Mouse (Mus musculus) heart, adult 9 months (tissue): ENCODE results near the gene Fggy.

Experiments used
- DNase-seq, 2 experiments: peaks; one replicate each; pipeline ENCODE4 v3.0.0; 2022; ENCODE audit warnings: low spot score in 2 of 2

The Fggy gene

DNA sequence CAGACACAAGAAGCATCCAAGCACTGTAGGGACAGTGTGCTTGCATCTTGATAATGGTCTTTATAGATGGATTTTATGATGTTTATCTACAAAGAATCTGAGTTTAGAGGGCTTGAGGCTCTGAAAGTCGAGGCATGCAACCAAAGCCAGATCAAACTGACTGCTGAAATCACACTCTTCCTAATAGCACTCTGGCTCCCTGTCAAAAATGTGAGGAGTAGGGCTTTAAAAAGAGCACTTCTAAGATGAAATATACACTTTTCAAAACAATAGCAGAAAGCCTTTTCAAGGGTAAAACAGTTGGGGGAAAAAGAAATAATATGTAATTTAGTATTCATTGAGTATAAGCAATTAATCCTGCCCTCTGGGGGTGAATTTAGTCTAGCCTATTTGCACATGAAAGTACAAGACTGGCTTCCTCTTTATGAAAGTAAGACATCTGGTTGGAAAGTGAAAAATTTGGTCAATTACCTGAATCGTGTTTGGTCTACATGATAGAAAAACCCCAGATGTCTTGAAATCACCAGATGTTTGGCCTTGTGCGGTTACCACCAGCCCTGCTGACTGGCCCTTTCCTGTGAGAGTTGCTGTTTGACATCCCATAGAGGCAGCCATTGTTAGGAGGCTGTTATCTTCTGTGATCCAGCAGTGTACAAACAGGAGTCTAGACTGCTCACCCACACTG lies 172.0 kb downstream of the Fggy start:
- no peak for DNase-seq

- no peak for DNase-seq
Observed at GRCm38 (mm10) chr4:95731110-95731509, 173.8 kb downstream of the Fggy start.

- DNase-seq = no peak
Observed at GRCm38 (mm10) chr4:95733397-95734249, 176.3 kb downstream of the Fggy start.

- DNase-seq = no peak
Observed at GRCm38 (mm10) chr4:95735967-95736366, 178.7 kb downstream of the Fggy start.

DNA sequence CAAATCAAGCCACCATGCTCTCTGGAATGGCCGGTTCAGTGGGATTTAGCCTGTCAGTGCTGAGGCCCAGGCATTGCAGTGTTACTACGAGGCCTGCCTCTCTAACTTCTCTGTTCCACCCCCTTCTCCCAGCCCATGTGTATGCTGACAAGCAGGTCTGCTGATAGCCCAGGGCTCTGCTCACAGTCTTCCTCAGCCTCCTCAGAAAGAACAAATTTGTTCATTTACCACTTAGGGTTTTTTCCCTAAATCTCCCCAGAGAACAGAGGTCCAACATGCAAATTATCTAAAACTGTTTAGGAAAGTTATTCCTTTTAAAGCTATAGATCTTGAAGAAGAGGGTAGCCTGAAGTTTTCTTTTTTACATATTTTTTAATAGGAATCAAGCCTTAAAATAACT lies 179.4 kb downstream of the Fggy start:
- no peak for DNase-seq

DNA sequence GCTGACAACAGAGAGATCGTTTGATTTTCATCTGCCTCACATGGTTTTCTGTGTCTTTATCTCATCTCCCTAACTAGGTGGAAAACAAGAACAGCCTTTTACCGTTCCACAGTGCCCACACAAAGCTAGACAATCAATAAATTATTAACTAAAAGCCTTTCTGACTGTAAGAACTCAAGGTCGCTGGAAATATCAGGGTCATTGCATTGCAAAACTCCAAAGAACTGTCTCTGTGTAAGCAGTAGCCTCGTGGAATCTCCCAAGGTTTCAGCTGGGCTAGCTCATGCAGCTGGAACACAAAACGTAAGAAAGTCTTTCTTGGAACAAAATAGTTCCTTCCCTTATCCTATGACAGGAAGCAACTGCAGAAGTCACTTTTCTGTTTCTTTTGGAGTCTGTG lies 180.9 kb downstream of the Fggy start:
- peak in 1 of 2 experiments; percentile 44 for DNase-seq

GRCm38 (mm10) chr4:95738725-95739124 lies 181.4 kb downstream of the Fggy start:
- DNase-seq = no peak

DNA sequence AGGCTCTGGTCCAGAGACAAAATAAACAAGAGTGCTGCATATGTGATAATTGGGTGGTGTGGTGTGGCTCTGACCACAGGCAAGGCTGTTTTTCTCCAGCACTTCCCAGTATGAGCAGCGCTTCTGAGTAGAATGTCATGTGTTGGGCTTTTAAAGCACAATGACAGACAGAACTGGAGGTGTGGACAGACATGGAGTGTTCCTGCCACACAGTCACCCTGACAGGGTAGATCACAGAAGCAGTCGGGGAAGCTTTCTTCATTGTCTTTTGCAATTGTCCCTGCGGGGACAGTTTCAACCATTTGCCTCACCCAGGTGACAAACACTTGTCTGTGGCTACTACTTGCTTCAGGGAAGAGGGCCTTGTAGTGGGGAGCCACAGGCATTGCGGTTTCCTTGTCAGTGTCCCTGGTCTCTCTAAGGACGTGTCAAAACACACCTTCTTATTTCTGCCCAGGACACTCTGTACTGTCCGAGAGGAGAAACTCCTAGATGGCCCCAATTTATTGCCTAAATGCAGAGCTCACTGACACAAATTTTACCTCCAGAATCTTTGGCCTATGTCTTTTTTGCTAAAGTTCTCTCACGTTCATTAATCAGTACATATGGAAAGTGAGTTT lies 183.9 kb downstream of the Fggy start:
- no peak for DNase-seq

DNA sequence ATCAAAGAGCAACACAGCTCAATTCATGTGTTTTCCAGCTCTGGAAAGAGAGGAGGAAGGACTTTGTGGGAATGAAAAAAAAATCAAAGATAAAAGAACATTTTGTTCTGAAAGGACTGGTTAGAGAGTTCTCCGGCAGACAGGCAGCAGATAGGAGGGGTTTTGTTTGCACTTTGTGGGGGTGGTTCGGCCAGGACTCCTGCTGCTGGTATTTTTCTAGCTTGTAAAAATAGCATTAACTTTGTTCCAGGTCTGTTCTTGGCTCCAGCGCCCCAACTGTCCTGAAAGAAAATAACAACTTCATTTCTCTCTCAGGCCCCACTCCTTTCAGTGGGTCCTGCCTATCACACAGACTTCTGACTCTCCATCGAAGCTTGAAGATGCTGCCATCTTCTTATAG lies 185.7 kb downstream of the Fggy start:
- DNase-seq = peak in 1 of 2 experiments; percentile 55

DNA sequence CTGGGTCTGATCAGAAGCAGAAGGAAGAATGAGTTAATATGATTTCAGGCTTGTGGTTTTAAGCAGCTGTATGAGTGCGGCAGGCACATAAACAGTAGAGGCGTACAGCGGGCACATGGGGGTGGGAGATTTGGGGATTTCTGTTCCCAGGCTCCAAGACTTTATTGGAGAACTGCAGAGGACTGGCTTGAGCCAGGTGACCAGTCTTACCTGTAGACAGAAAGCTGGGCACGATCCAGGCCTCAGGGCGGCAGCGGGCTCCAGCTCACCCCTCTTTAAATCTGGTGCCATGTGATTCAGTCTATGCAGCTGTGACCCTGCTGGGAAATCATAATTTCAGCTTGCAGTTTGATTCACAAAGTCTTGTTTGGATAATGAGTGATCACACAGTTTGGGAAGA lies 189.6 kb downstream of the Fggy start:
- DNase-seq = no peak

- no peak for DNase-seq
Observed at GRCm38 (mm10) chr4:95747415-95748202, 190.3 kb downstream of the Fggy start.

DNA sequence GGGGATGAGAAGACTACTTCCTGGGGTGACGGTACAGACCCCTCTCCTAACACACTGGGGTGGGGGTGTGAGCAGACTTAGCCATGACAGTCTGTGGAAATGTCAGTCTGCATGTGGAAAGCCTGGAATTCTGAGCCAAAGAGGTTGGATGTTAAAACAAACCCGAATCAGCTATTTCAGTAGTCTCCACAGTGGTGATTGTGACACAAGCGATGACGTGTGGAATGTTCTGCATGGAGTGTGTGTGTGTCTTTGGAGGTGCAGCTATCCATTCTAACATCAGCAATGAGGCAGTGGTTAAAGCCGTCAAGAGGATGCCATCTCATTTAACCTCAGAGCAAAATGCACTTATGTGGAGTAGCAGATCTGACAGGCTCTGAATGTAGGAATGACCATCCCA lies 192.9 kb downstream of the Fggy start:
- DNase-seq = no peak

DNA sequence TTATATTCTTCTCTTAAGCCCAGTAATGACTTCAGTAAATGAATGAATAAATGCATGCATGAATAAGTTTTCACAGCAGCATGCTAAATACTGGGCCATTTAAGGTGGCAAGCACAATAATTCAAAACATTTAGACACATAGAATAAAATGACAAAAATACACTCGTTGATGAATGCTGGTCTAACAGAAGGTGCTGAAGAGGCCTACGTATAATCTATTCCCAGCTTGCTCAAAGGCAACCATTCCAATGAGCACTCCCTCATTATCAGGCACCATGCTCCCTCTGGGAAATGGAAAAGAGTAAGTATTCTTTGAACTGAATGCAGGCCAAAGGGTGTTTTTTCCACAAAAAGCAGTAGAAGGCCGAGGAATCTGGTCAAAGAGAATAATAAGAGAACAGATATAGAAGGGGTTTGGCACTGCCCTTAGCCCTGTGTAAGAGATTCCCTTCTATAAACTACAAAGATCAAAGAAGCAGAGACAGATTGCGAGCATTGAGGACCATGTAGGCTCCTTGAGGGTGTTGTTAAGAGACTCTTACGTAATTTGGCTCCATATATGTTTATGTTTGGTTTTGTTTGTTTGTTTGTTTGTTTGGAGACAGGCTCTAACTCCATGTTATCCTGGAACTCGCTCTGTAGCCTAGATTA lies 195.4 kb downstream of the Fggy start:
- DNase-seq = no peak

- no peak for DNase-seq
Observed at GRCm38 (mm10) chr4:95759027-95759731, 201.9 kb downstream of the Fggy start.

DNA sequence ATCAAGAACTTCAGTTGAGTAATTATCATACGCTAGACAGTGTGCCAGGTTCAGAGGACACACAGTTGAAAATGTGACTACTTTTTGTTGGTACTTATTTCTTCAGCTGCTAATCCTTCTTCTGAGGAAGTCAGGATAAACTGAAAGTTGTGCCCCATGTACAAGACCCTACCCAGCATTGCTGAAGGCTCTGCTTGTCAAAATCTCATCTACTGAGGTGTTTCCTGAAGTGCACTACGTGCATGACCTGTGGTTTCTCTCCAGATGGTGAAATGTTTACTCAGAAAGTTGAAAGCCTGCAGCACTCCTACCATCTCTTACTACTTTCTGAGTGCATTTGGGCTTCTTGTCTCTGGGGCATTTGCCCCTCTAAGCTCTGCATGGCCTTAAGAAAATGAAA lies 208.1 kb downstream of the Fggy start:
- DNase-seq = no peak

DNA sequence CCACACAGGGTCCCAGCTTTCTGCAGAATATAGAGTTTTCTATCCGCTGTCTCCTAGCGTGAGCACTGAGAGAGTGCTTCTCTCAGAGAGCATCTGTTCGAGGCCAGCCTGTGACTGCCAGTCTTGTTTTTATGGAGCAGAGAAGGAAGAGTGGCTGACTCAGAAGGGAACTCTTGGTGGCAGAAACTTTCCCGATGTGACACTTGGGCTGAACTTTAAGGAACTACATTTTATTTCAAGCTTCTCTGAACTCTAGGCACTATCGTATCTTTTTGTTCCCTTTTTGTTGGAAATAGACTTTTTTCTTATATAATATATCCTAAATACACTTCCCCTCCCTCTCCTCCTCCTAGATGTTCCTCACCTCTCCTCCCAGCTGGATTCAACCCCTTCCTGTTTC lies 213.2 kb downstream of the Fggy start:
- peak in 1 of 2 experiments; percentile 20 for DNase-seq

DNA sequence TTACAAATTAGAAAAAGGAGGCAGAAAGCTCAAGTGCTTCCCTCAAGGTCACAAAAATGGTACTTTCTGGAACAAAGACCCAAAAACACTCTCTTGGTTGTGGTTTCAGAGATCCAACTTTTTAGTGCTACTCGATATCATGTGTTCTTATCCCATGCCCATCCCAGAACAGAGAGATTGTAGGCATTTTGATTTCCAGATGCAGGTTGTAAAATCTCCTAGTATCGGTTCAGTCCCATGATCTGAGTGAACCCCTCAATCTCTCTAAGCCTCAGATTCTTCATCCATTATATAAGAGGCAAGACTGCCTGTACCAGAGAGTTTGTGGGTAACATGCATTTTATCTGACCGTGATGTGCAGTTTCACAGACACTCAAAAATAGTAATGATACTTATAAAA lies 214.2 kb downstream of the Fggy start:
- no peak for DNase-seq

- no peak for DNase-seq
Observed at GRCm38 (mm10) chr4:95771945-95772344, 214.6 kb downstream of the Fggy start.

GRCm38 (mm10) chr4:95772663-95773062 lies 215.4 kb downstream of the Fggy start:
- DNase-seq = no peak

DNA sequence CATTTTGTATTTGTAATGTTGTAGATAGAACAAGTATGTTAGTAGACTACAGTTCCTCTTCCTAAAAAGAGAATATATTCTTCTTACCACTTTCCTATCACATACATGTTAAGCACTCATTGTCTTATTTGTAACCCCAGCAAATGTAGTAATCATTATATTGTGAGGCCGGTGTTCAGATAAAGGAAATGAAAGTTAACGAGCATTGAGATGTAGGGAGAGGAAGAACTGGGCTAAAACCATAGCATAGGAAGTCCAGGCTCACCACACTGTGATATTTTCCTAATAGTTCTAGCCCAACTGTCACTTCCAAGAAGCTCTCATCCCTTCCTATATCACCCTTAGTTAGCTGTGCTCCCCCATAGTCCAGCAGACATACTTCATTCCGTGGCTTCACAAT lies 218.3 kb downstream of the Fggy start:
- no peak for DNase-seq

- no peak for DNase-seq
Observed at GRCm38 (mm10) chr4:95777839-95778238, 220.5 kb downstream of the Fggy start.
